Mouse (Mus musculus): ENCODE data around the gene Aars. TPM values are rescaled to one million over a fixed set of nuclear protein-coding genes. Genes with fewer than 3 reads are reported as not detected.
"Not testable (repeated sequence)": the region's sequence is repeated elsewhere in the genome, so short reads cannot be mapped to it uniquely, and the experiment has no call there.

The Aars gene
- polyA plus RNA-seq, 2 experiments from 2014 or later, result 14.0 to 20.3 TPM

DNA sequence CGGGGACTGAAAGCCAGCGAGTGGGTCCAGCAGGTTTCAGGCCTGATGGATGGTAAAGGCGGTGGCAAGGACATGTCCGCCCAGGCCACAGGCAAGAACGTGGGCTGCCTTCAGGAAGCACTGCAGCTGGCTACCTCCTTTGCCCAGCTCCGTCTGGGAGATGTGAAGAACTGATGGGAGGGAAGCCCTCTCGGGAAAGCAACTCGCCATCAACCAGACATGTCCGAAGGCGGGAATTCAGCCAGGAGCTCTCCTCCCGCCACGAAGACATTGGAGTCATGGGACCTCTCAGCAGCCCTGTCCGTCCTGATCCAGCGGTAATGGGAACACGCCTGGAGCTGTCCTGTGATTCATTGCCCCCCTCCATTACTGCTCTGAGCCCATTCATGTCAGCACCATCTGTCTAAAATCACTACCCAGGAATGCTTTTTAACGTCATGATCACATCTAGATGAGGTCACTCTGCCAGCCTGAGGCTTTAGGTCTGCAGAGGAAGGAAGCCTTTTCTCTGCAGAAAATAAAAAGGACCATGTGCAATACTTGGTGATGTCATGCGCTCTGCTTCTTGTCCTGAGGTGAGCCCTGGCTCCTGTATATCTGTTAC, 22.2 kb downstream of the Aars start:
- no peak for ATAC-seq

- ATAC-seq, result peak; percentile 16
Observed at GRCm38 (mm10) chr8:111055661-111056060, 22.7 kb downstream of the Aars start.

DNA sequence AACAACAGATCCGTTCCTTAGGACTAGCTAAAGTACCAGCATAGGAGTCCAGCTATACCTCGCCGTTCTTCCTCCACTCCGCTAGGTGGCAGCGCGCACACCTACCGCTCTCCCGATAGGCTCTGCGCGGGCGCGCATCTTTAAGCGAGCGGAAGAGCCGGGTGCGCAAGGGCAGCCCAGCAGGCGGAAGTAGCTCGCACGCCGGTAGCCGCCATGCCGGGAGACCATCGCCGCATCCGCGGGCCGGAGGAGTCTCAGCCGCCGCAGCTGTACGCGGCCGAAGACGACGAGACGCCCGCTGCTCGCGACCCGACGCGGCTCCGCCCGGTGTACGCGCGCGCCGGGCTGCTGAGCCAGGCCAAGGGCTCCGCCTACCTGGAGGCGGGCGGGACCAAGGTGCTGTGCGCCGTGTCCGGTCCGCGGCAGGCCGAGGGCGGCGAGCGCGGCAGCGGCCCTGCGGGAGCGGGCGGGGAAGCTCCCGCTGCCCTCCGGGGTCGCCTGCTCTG, 23.3 kb downstream of the Aars start, which contains the start of gene Exosc6:
Gene Exosc6, plus strand, starts transcription at position 182 of the 506 bp plus-strand sequence.
- ATAC-seq, result peak; percentile 97

- ATAC-seq, result peak; percentile 47
Observed at GRCm38 (mm10) chr8:111056691-111057293, 23.8 kb downstream of the Aars start.

GRCm38 (mm10) chr8:111058946-111059572, 26.1 kb downstream of the Aars start:
- no peak for ATAC-seq

- no peak for ATAC-seq
Observed at GRCm38 (mm10) chr8:111061688-111062071, 28.7 kb downstream of the Aars start.

GRCm38 (mm10) chr8:111062072-111062757, 29.3 kb downstream of the Aars start:
- peak; percentile 90 for ATAC-seq

- no peak for ATAC-seq
Observed at GRCm38 (mm10) chr8:111062893-111063292, 29.9 kb downstream of the Aars start.

- no peak for ATAC-seq
Observed at GRCm38 (mm10) chr8:111066308-111066707, 33.4 kb downstream of the Aars start.

DNA sequence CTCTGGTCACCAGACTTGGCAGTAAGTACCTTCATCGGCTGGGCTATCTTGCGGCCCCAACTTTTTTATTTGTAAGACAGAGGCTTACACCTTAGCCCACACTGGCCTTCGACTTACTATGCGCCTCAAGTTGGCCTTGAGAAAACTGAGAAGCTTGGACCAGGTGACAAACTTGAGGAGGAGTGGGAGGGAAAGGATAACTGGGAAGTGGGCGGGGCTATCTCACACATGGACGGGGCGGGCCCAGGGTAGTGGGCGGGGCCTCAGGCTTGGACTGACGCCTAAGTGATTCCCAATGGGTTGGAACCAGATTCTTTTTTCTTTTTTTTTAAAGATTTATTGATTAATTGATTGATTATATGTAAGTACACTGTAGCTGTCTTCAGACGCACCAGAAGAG, 34.5 kb downstream of the Aars start:
- no peak for ATAC-seq

DNA sequence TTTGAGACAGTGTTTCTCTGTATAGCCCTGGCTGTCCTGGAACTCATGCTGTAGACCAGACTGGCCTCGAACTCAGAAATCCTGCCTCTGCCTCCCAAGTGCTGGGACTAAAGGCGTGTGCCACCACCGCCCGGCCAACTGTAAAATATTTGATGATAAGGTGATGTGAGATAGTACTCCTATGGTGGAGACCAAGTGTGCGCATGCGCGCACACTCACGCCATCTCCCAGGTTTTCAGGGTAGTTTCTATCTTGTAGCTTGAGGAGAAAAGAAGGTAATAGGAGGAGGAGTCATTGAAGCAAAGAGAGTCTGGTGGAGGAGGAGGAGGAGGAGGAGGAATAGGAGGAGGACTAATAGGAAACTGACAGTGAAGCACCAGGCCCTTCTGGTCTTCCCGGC, 35.7 kb downstream of the Aars start:
- ATAC-seq, result not testable (repeated sequence)

GRCm38 (mm10) chr8:111075926-111076325, 43.0 kb downstream of the Aars start:
- ATAC-seq, result no peak

GRCm38 (mm10) chr8:111079461-111079860, 46.5 kb downstream of the Aars start:
- no peak for ATAC-seq

DNA sequence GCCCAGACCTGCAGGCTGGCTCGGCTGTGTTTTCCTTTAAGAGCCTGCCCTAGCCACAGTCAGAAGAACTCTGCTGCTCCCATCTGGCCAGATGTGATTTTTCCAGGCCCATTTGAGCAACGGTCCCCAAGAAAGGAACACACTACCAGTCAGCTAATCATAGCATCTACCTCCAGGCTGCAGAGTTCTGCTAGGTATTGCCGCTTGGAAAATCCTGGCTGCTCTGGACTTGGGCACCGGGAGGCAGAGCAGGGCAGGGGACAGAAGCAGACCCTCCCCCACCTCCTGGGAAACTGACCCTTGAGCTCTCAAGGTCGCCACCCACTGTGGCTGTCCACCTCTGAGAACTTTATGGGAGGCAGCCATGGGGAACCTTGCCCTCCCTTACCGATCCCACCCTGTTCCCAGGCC, 46.9 kb downstream of the Aars start:
- no peak for ATAC-seq

GRCm38 (mm10) chr8:111081580-111082258, 48.8 kb downstream of the Aars start:
- ATAC-seq, result no peak

GRCm38 (mm10) chr8:111083936-111084335, 51.0 kb downstream of the Aars start:
- ATAC-seq, result not testable (repeated sequence)

DNA sequence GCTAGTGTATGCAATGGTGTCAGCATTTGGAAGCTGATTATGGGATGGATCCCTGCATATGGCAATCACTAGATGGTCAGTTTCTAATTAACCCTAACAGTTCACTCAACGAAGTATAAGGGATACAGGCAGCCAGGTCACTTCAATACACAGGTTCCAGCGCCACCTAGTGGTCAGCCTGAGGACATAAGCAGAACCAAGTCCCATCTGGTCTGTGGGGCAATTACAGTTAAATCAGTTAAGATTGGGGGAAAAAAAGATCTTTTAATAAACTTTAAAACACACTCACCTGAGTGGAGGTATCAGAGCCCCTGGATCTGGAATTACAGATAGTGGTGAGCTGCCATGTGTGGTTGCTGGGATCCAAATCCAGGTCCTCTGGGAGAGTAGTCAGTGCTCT, 57.2 kb downstream of the Aars start:
- ATAC-seq, result peak; percentile 40

DNA sequence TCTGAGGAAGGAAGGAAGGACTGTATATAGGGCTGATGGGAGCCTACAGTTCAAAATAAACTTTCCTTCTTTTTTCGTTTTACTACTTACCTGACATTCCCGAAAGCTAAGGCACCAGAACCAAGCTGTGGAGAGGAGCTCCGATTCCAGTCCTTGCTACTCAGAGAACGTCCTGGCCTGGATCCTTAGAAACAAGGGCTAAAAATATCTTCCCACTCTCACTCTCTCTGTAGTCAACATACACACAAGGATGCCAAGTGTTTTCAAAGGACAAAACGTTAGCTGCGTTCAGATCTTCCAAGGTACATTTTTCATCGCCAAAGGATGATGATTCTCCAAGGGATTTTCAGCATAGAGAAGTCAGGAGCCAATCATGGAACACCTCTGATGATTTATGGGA, 58.8 kb downstream of the Aars start:
- no peak for ATAC-seq

DNA sequence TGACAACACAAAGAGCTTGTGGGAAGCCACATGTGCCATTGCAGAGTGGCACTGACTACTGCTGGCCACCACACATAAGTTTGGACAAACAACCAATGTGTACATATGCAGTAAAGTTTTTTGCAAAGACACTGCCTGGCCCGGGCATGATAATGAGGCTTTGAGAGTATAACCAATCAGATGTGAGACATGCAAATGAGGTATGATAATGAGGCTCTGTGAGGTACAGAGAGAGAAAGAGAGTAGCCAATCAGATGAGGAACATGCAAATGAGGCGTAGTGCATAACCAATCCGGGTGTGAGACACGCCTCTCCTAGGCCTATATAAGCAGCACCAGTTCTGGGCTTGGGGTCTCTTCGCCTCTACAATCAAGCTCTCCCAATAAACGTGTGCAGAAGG, 59.4 kb downstream of the Aars start, which contains the start of gene Clec18a:
Gene Clec18a, minus strand, starts transcription at position 101 of the 400 bp plus-strand sequence.
- not testable (repeated sequence) for ATAC-seq

DNA sequence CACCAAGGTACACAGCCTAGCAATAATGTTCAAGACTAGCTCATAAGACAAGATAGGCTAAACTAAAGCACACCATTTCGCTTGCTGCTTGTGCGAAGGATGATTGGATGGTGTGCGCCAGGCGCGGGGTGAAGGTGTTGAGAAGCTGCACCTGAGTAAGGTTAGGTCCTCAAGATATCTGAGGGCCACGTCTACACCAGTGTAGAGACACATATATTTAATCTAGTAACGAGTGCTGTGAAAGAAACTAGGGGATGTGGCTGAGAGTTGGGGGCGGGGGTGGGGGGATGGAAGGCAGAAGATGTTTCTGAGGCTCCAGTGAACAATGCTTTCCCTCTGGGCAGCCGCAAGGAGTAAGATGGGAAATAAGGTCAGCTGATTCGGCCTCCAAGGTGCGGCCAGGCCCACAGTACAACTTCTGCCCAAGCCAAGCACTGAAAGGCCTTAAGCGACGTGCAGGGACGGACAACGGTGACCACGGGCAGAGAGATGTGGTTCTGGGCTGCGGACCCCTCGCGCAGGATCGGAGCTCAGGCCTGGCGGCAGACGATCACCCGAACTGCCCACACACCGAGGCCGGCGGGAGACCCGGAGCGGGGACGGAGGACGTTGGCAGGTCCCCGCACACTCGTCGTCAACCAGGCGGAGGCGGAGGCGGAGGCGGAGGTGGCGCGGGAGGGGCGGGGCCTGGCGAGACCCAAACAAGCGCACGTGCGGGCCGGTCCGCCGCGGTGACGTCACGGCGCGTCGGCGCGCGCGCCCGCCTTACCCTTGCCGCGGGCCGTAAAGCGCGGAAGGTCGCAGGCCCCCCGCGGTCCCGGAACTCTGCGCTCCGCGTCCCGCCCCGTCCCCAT, 61.1 kb downstream of the Aars start, which contains the start of gene Pdpr:
Gene Pdpr, plus strand, starts transcription at position 766 of the 854 bp plus-strand sequence.
- peak; percentile 76 for ATAC-seq

GRCm38 (mm10) chr8:111094719-111095302, 61.9 kb downstream of the Aars start:
- peak; percentile 43 for ATAC-seq

Data from activated CD4-positive, CD25-positive, alpha-beta regulatory T cell, adult 4 months (primary cell).